Mouse (Mus musculus) intestine, postnatal 0 days (tissue): ENCODE results near the gene Gm8439. TPM values are rescaled to one million over a fixed set of nuclear protein-coding genes. Genes with fewer than 3 reads are reported as not detected.
"Not testable (repeated sequence)": the region's sequence is repeated elsewhere in the genome, so short reads cannot be mapped to it uniquely, and the experiment has no call there.

Source experiments
- ATAC-seq: fragments of 200-750 bp; cut with Nextera tagmentation; 2 replicates; pipeline ENCODE4 v1.8.0; 2017; ENCODE audit warnings: mild to moderate bottlenecking, moderate TSS enrichment, moderate library complexity
- H3K27ac ChIP-seq: fragments of 300-500 bp; sonication (generic); 2 replicates; pipeline ENCODE4 v1.5.1; 2014; ENCODE audit warnings: mild to moderate bottlenecking, low read depth, low read length, moderate library complexity
- H3K27me3 ChIP-seq: fragments of 300-500 bp; sonication (generic); replicated peaks from 2 replicates; pipeline ENCODE4 v1.6.1; 2014; ENCODE audit warnings: low read length, mixed read lengths; ENCODE audit not compliant: control insufficient read depth, insufficient read depth
- H3K36me3 ChIP-seq: fragments of 300-500 bp; sonication (generic); 2 replicates; pipeline ENCODE4 v1.6.1; 2014; ENCODE audit warnings: mild to moderate bottlenecking, moderate library complexity; ENCODE audit not compliant: control insufficient read depth, insufficient read depth
- H3K4me1 ChIP-seq: fragments of 300-500 bp; sonication (generic); replicated peaks from 2 replicates; pipeline ENCODE4 v1.6.1; 2014; ENCODE audit warnings: antibody characterized with exemption, low read length, mixed read lengths; ENCODE audit not compliant: control insufficient read depth, insufficient read depth
- H3K4me2 ChIP-seq: fragments of 300-500 bp; sonication (generic); replicated peaks from 2 replicates; pipeline ENCODE4 v1.6.1; 2014; ENCODE audit warnings: low read depth, mild to moderate bottlenecking, moderate library complexity
- H3K4me3 ChIP-seq: fragments of 300-500 bp; sonication (generic); 2 replicates; pipeline ENCODE4 v1.5.1; 2014; ENCODE audit warnings: low read depth, low read length
- H3K9ac ChIP-seq: fragments of 300-500 bp; sonication (generic); 2 replicates; pipeline ENCODE4 v1.6.1; 2014; ENCODE audit warnings: mild to moderate bottlenecking, low read depth, low read length
- H3K9me3 ChIP-seq: fragments of 300-500 bp; sonication (generic); 2 replicates; pipeline ENCODE4 v1.6.1; 2016; ENCODE audit warnings: mixed run types; ENCODE audit not compliant: control insufficient read depth
- CTCF ChIP-seq: sonication (generic); IDR thresholded peaks from 2 replicates; pipeline ENCODE4 v1.5.1; 2016; ENCODE audit warnings: low read depth, mild to moderate bottlenecking, control low read depth, antibody characterized with exemption, moderate library complexity
- WGBS: fragments of 180-500 bp; shearing (Covaris S2); extraction: QIAGEN DNeasy Blood & Tissue Kit; methylation state at CpG from one replicate; pipeline ENCODE4 v1.1.7; 2014; 5-methylcytosine and 5-hydroxymethylcytosine counted together
- polyA plus RNA-seq: library from polyadenylated mRNA; unstranded; fragments of >200 nt; fragmentation: Nextera tagmentation; extraction: Ambion mirVana; gene quantifications from 2 replicates; pipeline ENCODE4 v1.2.1, GENCODE M21; 2015

Gene Gm8439
- polyA plus RNA-seq, 1 experiment from 2014 or later, result not detected

DNA sequence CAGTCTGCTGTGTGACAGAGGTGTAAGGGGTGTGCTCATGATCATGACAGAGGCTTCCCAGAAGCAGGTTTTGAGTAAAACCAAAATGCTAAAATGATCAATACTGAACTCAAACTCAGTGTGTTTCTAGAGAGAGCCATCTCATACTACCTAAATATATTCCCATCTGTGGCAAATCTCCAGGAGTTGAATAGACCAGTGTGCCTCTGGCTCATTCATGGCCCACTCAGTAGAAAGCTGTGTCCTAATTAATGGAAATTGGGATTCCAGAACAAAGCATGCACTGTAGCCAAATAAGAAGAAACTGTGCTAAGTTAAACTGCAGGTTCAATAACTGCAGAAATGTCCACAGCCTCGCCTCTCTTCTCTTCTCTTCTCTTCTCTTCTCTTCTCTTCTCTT lies 1.6 kb upstream of the Gm8439 start:
- Histone ChIP-seq H3K9ac (no peak overlapping the region), H3K4me3 (no peak overlapping the region), H3K27me3 (no peaks in the 10 kb centered on the region), H3K9me3 (no peaks in the 10 kb centered on the region), H3K4me2 (no peak overlapping the region), H3K36me3 (no peaks in the 10 kb centered on the region), H3K27ac (no peak overlapping the region), H3K4me1 (no peaks in the 10 kb centered on the region)
- ATAC-seq, result no peak
- TF ChIP-seq CTCF, result no peak
- WGBS, result 50% methylated on average over 1 of the region's 1 CpGs

DNA sequence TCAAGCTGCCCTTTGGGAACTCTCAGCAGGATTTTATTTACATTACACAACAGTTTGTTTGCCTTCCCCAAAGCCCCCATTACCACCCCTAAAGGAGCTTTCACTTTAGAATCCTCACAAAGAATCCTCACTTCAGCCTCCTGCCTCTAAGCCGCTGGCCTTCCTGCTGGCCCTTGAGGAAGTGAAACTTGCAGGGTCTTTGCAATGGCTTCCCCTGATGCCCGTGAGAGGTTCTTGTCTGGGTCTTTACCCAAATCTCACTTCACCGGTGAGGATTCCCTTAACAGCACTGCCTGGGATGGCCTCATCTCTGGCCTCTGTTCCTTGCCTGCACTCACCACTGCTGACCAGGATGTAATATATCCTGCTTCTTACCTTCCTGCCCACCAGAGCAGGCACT lies 525 bp downstream of the Gm8439 start:
- Histone ChIP-seq H3K4me3 (no peak overlapping the region), H3K4me1 (no peaks in the 10 kb centered on the region), H3K27ac (no peak overlapping the region), H3K9me3 (no peaks in the 10 kb centered on the region), H3K4me2 (no peak overlapping the region), H3K36me3 (no peaks in the 10 kb centered on the region), H3K9ac (no peak overlapping the region), H3K27me3 (no peaks in the 10 kb centered on the region)
- TF ChIP-seq CTCF, result no peak
- 33% methylated on average over 3 of the region's 3 CpGs for WGBS
- no peak for ATAC-seq

DNA sequence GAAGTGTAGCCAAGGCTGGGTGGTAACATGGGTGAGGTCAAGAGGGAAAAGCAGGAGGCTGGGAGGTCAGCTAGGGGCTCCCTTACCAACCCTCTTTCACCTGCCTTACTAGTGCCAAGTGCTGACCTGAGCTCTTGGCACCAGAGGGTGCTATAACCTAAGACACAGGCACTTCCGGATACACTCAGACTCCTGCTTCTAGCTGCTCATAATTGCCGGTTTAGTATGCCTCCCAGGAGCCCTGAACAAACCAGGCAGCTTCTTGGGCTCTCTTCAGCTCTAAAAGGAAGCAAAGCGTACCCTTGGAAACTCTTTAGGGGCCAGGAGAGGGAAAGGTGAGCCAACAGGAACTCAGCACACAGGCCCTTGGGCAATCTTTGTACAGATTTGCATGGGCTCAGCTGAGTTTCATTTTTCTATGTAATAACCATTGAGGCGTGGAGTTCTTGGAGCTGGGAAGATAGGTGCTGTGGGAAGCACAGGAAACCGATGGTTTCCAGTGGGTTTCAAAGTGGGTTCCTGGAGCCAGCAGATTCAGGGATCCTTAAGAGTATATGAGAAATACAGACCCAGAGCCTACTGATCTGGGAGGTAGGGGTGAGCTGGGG lies 1.4 kb downstream of the Gm8439 start:
- 21% methylated on average over 5 of the region's 5 CpGs for WGBS
- Histone ChIP-seq H3K9ac (no peak overlapping the region), H3K4me3 (0 out of 2 replicates have a peak overlapping the region, but pooled peaks have one; percentile 18), H3K4me2 (peak overlapping the region; percentile 52), H3K27ac (no peak overlapping the region), H3K9me3 (no peaks in the 10 kb centered on the region), H3K4me1 (no peaks in the 10 kb centered on the region), H3K36me3 (no peaks in the 10 kb centered on the region), H3K27me3 (no peaks in the 10 kb centered on the region)
- peak; percentile 85 for ATAC-seq
- peak; percentile 97 for TF ChIP-seq CTCF

DNA sequence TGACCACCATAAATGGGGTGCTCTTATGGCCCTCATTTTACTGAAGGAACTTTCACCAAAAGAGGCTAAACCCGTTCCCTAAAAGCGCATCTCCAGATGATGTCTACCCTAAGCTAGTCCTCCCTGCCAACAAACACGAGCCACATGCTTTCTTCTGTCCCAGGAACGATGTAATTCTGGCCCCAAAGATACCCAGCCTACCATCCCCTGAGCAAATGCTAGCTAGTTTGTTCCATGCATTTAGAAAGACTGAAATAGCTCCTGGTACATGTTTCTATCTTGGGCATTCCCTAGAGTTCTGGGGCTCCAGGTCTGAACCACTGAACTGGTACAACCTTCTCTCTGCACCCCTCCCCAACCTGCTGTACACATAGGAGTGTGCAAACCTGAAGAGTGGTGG lies 2.4 kb downstream of the Gm8439 start:
- Histone ChIP-seq H3K9me3 (no peaks in the 10 kb centered on the region), H3K4me1 (no peaks in the 10 kb centered on the region), H3K27me3 (no peaks in the 10 kb centered on the region), H3K27ac (no peak overlapping the region), H3K4me2 (no peak overlapping the region), H3K36me3 (no peaks in the 10 kb centered on the region), H3K9ac (no peak overlapping the region), H3K4me3 (no peak overlapping the region)
- TF ChIP-seq CTCF, result no peak
- no peak for ATAC-seq
- WGBS, result 84% methylated on average over 4 of the region's 4 CpGs

DNA sequence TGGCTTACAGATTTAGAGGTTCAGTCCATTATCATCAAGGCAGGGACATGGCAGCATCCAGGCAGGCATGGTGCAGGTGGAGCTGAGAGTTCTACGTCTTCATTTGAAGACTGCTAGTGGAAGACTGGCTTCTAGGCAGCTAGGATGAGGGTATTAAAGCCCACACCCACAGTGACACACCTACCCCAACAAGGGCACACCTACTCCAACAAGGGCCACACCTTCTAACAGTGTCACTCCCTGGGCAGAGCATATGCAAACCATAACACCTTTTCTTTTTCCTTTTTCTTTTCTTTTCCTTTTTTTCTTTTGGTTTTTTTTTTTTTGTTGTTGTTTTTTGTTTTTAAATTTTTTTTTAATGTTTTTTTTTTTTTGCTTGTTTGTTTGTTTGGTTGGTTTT lies 7.7 kb downstream of the Gm8439 start:
- not testable (repeated sequence) for H3K4me2 ChIP-seq, H3K27ac ChIP-seq, ATAC-seq, H3K36me3 ChIP-seq, H3K27me3 ChIP-seq, H3K9ac ChIP-seq, H3K4me1 ChIP-seq, H3K9me3 ChIP-seq, H3K4me3 ChIP-seq
- 76% methylated on average over 1 of the region's 1 CpGs for WGBS

DNA sequence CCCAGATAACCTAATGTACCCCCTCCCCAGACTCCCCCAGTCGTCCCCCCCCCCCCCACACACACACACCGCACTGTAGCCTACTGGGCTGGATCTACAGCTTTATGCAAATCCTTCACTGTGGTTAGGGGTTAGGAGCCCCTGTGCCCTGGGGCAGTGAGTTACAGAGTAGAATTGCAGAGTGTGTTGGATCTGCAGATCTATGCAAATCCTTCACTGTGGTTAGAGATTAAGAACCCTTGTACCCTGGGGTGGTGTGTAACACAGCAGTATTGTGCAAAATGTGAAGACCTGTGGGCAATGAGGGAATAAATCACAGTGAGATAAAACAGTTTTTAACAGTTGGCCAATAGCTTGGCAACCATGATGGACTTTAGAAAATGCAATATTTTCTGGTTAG lies 10.4 kb downstream of the Gm8439 start:
- no peak for ATAC-seq
- TF ChIP-seq CTCF, result no peak
- Histone ChIP-seq H3K9ac (no peak overlapping the region), H3K36me3 (no peaks in the 10 kb centered on the region), H3K27me3 (no peaks in the 10 kb centered on the region), H3K4me2 (no peak overlapping the region), H3K9me3 (no peaks in the 10 kb centered on the region), H3K4me1 (no peaks in the 10 kb centered on the region), H3K27ac (no peak overlapping the region), H3K4me3 (no peak overlapping the region)
- 33% methylated on average over 2 of the region's 2 CpGs for WGBS

DNA sequence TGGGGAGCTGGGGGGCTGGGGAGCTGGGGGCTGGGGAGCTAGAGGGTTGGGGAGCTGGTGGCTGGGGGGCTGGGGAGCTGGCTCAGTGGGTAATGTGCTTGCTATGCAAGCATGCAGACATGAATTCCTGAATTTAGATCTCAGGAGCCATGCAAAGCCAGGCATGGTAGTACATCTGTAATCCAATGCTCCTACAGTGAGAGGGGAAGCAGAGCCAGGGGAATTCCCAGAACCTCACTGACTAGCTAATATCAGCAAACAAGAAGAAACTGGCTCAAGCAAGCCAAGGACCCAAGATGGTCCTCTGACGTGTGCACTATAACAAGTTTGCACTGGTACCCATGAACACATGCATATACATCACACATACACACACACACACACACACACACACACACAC lies 13.2 kb downstream of the Gm8439 start:
- no peak overlapping the region for H3K9ac ChIP-seq
- no peak overlapping the region for H3K4me2 ChIP-seq
- no peak for TF ChIP-seq CTCF
- H3K9me3 ChIP-seq, result no peaks in the 10 kb centered on the region
- no peaks in the 10 kb centered on the region for H3K4me1 ChIP-seq
- H3K27me3 ChIP-seq, result no peaks in the 10 kb centered on the region
- 47% methylated on average over 1 of the region's 1 CpGs for WGBS
- no peaks in the 10 kb centered on the region for H3K36me3 ChIP-seq
- no peak overlapping the region for H3K27ac ChIP-seq
- ATAC-seq, result no peak
- no peak overlapping the region for H3K4me3 ChIP-seq
